Mouse (Mus musculus): Measurements from ENCODE around the gene Hdac7.

GRCm38 (mm10) chr15:97773108-97773507 lies 71.2 kb downstream of the Hdac7 start:
- TF ChIP-seq CTCF (IDR thresholded peaks at IDR 0.05; ENCODE audit: extremely low read depth, insufficient read length, insufficient replicate concordance, low read depth, low read length) (no peak), POLR2A (IDR thresholded peaks at IDR 0.05; ENCODE audit: low read depth, low read length) (no peak)

All from small intestine, adult 2 months (tissue).